Mouse (Mus musculus) MEL (cell line): ENCODE measurements at regions not wholly inside any gene's neighbourhood (a gene's known extent, or its start where the extent isn't known, plus 50 kb on each side); places are given as distances from the start of the nearest gene placed in this dataset.

Experiments used
- DNase-seq: peaks from one replicate; pipeline ENCODE4 v3.0.0; 2011; ENCODE audit warnings: low read depth, low spot score
- H3K27ac ChIP-seq: 2 replicates; pipeline ENCODE4 v1.5.1; 2012; ENCODE audit warnings: low read depth, mild to moderate bottlenecking, control low read depth, low read length, moderate library complexity; ENCODE audit not compliant: control insufficient read depth
- H3K27me3 ChIP-seq, 2 experiments: fragments of 150-350 bp in 1 of 2; sonication (generic) in 1 of 2; 2 replicates each; pipeline ENCODE4 v1.6.1; 2012; ENCODE audit warnings: low read length in 2 of 2, mild to moderate bottlenecking in 2 of 2, improper control_type of control experiment in 1 of 2, moderate library complexity in 1 of 2; ENCODE audit not compliant: insufficient read depth in 2 of 2, control insufficient read depth in 1 of 2
- H3K36me3 ChIP-seq, 2 experiments: 2 replicates each; pipeline ENCODE4 v1.6.1; 2012 to 2014; ENCODE audit warnings: low read length in 2 of 2, improper control_type of control experiment in 1 of 2, inconsistent platforms in 1 of 2, mild to moderate bottlenecking in 1 of 2; ENCODE audit not compliant: insufficient read depth in 2 of 2, control insufficient read depth in 1 of 2
- H3K4me1 ChIP-seq, 2 experiments: fragments of 150-350 bp in 1 of 2; sonication (generic) in 1 of 2; 2 replicates each; pipeline ENCODE4 v1.6.1; 2012; ENCODE audit warnings: low read length in 2 of 2, improper control_type of control experiment in 1 of 2, mild to moderate bottlenecking in 1 of 2; ENCODE audit not compliant: insufficient read depth in 2 of 2, control insufficient read depth in 1 of 2
- H3K4me3 ChIP-seq, 2 experiments: fragments of 150-350 bp in 1 of 2; sonication (generic) in 1 of 2; 2 replicates each; pipeline ENCODE4 v1.5.1; 2012; ENCODE audit warnings: low read depth in 2 of 2, low read length in 2 of 2, mild to moderate bottlenecking in 2 of 2, moderate library complexity in 2 of 2, control low read depth in 1 of 2, improper control_type of control experiment in 1 of 2; ENCODE audit not compliant: control insufficient read depth in 1 of 2, insufficient read depth in 1 of 2
- H3K79me2 ChIP-seq: 2 replicates; pipeline ENCODE4 v1.6.1; 2012; ENCODE audit warnings: mild to moderate bottlenecking, low read length, moderate library complexity; ENCODE audit not compliant: control insufficient read depth, poor library complexity, insufficient read depth
- H3K9ac ChIP-seq: 2 replicates; pipeline ENCODE4 v1.6.1; 2012; ENCODE audit warnings: low read depth, mild to moderate bottlenecking, control low read depth, low read length, moderate library complexity; ENCODE audit not compliant: control insufficient read depth, poor library complexity, severe bottlenecking
- H3K9me3 ChIP-seq: fragments of 150-350 bp; sonication (generic); replicated peaks from 2 replicates; pipeline ENCODE4 v1.6.1; 2012; ENCODE audit warnings: mild to moderate bottlenecking, low read length, improper control_type of control experiment, moderate library complexity; ENCODE audit not compliant: insufficient read depth
- CTCF ChIP-seq, 3 experiments: IDR thresholded peaks in 2 of 3; conservative IDR thresholded peaks in 1 of 3; 2 replicates each; pipeline ENCODE4 v1.5.1; 2011 to 2012; ENCODE audit warnings: low read length in 3 of 3, low read depth in 2 of 3, mild to moderate bottlenecking in 2 of 3, improper control_type of control experiment in 1 of 3, inconsistent platforms in 1 of 3, mixed read lengths in 1 of 3, moderate library complexity in 1 of 3; ENCODE audit not compliant: control insufficient read depth in 1 of 3, insufficient read depth in 1 of 3, poor library complexity in 1 of 3, severe bottlenecking in 1 of 3
- EP300 ChIP-seq, 2 experiments: IDR thresholded peaks; 2 replicates each; pipeline ENCODE4 v1.6.1; 2011; ENCODE audit warnings: improper control_type of control experiment in 2 of 2, low read length in 2 of 2, low read depth in 1 of 2, mild to moderate bottlenecking in 1 of 2
- ETS1 ChIP-seq: IDR thresholded peaks from 2 replicates; pipeline ENCODE4 v1.6.1; 2012; ENCODE audit warnings: low read depth, mild to moderate bottlenecking, inconsistent platforms, low read length, improper control_type of control experiment, moderate library complexity
- GATA1 ChIP-seq: IDR thresholded peaks from 2 replicates; pipeline ENCODE4 v1.6.1; 2011; ENCODE audit warnings: low read depth, low read length, improper control_type of control experiment
- JUND ChIP-seq: IDR thresholded peaks from 2 replicates; pipeline ENCODE4 v1.6.1; 2011; ENCODE audit warnings: low read depth, mild to moderate bottlenecking, improper control_type of control experiment, low read length
- KAT2A ChIP-seq: conservative IDR thresholded peaks from 2 replicates; pipeline ENCODE4 v1.6.1; 2012; ENCODE audit warnings: low read depth, low read length, improper control_type of control experiment, inconsistent platforms
- MEF2A ChIP-seq: IDR thresholded peaks from 2 replicates; pipeline ENCODE4 v1.6.1; 2014; ENCODE audit warnings: low read depth, mild to moderate bottlenecking, inconsistent platforms, low read length, improper control_type of control experiment; ENCODE audit not compliant: poor library complexity, insufficient replicate concordance, severe bottlenecking; ENCODE audit errors: extremely low read depth
- NELFE ChIP-seq: IDR thresholded peaks from 2 replicates; pipeline ENCODE4 v1.6.1; 2011; ENCODE audit warnings: low read depth, low read length, improper control_type of control experiment
- POLR2AphosphoS5 ChIP-seq: IDR thresholded peaks from 2 replicates; pipeline ENCODE4 v1.6.1; 2012; ENCODE audit warnings: low read depth, borderline replicate concordance, mild to moderate bottlenecking, inconsistent platforms, low read length, moderate library complexity, mixed read lengths
- RAD21 ChIP-seq: IDR thresholded peaks from 2 replicates; pipeline ENCODE4 v1.6.1; 2011; ENCODE audit warnings: mild to moderate bottlenecking, low read depth, low read length, improper control_type of control experiment
- SMC3 ChIP-seq: IDR thresholded peaks from 2 replicates; pipeline ENCODE4 v1.6.1; 2011; ENCODE audit warnings: low read depth, low read length, improper control_type of control experiment
- TBP ChIP-seq: IDR thresholded peaks from 2 replicates; pipeline ENCODE4 v1.8.0; 2011; ENCODE audit warnings: low read depth, low read length, improper control_type of control experiment
- ZC3H11A ChIP-seq: IDR thresholded peaks from 2 replicates; pipeline ENCODE4 v1.6.1; 2012; ENCODE audit warnings: low read depth, mild to moderate bottlenecking, inconsistent platforms, low read length, improper control_type of control experiment
- ZMIZ1 ChIP-seq: IDR thresholded peaks from 2 replicates; pipeline ENCODE4 v1.6.1; 2012; ENCODE audit warnings: low read depth, mild to moderate bottlenecking, inconsistent platforms, low read length, improper control_type of control experiment, moderate library complexity
- ZNF384 ChIP-seq: IDR thresholded peaks from 2 replicates; pipeline ENCODE4 v1.6.1; 2012; ENCODE audit warnings: low read depth, mild to moderate bottlenecking, inconsistent platforms, low read length, improper control_type of control experiment

GRCm38 (mm10) chr10:96747015-96747663 lies 130.3 kb downstream of the Btg1 start:
- Histone ChIP-seq H3K36me3 (no peaks in the 10 kb centered on the region), H3K9ac (no peak overlapping the region), H3K27ac (no peak overlapping the region), H3K4me1 (no peaks in the 10 kb centered on the region), H3K4me3 (no peak overlapping the region), H3K27me3 (no peaks in the 10 kb centered on the region), H3K9me3 (no peaks in the 10 kb centered on the region), H3K79me2 (no peaks in the 10 kb centered on the region)
- no peak for DNase-seq
- TF ChIP-seq CTCF (IDR thresholded peaks at IDR 0.05 in 2 of 3, conservative IDR thresholded peaks at IDR 0.05 in 1 of 3; ENCODE audit: control insufficient read depth in 1 of 3, insufficient read depth in 1 of 3, low read depth in 2 of 3, low read length in 3 of 3, poor library complexity in 1 of 3, severe bottlenecking in 1 of 3): no peak
- TF ChIP-seq EP300 (IDR thresholded peaks at IDR 0.05; ENCODE audit: low read depth in 1 of 2, low read length in 2 of 2): no peak
- no peak for TF ChIP-seq SMC3

DNA sequence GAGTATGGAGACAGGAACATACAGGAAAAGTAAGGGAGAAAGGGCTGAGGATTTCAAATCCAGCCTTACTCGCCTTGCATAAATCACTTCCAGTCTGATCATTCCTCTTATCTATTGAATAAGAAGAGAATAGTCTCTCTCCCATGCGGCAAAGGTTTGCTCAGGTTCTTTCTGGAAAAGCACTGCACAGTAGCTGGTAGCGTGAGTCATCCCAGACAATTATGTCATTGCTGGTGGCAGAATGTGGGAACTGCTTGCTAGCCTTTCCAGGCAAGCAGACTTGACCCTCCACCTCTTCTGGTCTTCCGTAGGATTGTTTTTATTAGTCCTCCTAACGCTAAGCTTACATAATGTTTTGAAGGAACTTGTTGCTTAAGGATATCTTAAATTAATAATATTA lies 134.1 kb downstream of the Btg1 start:
- Histone ChIP-seq H3K36me3 (no peaks in the 10 kb centered on the region), H3K9ac (no peak overlapping the region), H3K4me3 (no peak overlapping the region), H3K27me3 (no peaks in the 10 kb centered on the region), H3K27ac (no peak overlapping the region), H3K4me1 (no peaks in the 10 kb centered on the region), H3K9me3 (no peaks in the 10 kb centered on the region), H3K79me2 (no peaks in the 10 kb centered on the region)
- TF ChIP-seq NELFE: no peak
- TF ChIP-seq SMC3: no peak
- TF ChIP-seq GATA1: no peak
- TF ChIP-seq ZC3H11A: no peak
- no peak for TF ChIP-seq MEF2A
- no peak for DNase-seq

DNA sequence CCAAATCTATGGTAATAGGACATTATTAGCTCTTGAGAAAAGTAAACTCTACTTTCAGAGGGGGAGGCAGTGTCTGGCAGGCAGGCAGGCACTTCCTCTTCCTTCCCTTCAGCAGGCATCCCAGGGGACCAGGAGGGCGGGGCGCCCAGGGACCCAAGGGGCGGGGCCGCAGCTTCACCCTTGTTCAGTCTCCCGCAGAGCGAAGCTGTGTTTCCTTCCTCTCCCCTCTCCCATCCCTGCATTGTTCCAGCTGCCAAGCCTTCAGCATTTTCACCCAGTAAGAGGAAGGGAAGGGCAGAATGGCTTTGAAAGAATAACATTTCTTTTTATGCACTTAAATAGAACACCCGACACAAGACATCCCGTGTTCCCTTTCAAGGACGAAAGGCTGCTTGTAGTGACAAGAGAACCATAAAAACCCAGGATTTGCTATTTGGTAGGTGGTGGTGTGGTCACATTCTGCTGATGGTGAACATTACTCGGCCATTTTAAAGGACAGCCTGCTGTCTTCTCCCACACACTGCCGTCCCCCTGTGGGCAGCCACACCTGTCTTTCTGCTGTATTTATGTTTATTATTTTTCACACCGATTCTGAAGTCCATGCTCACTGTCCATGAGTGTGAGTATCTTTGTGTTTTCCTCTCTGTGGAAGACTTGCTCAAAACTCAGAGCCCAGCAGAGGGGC lies 134.9 kb downstream of the Btg1 start:
- H3K27ac ChIP-seq: no peak overlapping the region
- no peaks in the 10 kb centered on the region for H3K79me2 ChIP-seq
- H3K4me1 ChIP-seq: no peaks in the 10 kb centered on the region
- no peaks in the 10 kb centered on the region for H3K27me3 ChIP-seq
- DNase-seq: no peak
- no peak overlapping the region for H3K4me3 ChIP-seq
- no peaks in the 10 kb centered on the region for H3K36me3 ChIP-seq
- no peak overlapping the region for H3K9ac ChIP-seq
- TF ChIP-seq POLR2AphosphoS5 (no peak), ZMIZ1 (no peak), KAT2A (no peak), ETS1 (no peak), ZNF384 (no peak), RAD21 (no peak), JUND (no peak), TBP (no peak)
- no peaks in the 10 kb centered on the region for H3K9me3 ChIP-seq
